Mouse (Mus musculus) cerebellum, postnatal 25 days (tissue): ENCODE measurements at regions not wholly inside any gene's neighbourhood (a gene's known extent, or its start where the extent isn't known, plus 50 kb on each side); places are given as distances from the start of the nearest gene placed in this dataset.
A peak's percentile ranks its signal among the peaks of the same experiment; 100 is the strongest.
"Not testable (repeated sequence)": the region's sequence is repeated elsewhere in the genome, so short reads cannot be mapped to it uniquely, and the experiment has no call there.

ENCODE experiments used
- DNase-seq, 2 experiments: peaks; one replicate each; pipeline ENCODE4 v3.0.0; 2021; ENCODE audit warnings: mixed read lengths in 2 of 2

DNA sequence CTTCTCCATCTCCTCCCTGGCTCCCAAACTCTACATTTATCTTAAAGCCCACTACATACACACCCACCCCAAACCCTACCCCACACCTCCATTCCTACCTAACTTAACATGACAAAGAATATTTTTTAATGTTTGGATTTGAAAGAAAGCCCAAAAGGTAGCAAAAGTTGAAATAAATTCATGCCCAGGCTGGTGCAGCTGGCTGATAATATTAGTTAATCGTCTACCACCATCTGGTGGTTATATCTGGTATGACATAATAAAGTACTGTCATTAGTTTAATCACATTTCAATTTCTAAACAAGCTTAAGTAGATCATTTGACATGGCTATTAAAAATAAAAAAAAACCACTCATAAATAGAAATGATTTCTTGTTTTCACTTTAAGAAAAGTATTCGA, 389.8 kb upstream of the Klhl1 start:
- DNase-seq: no peak

DNA sequence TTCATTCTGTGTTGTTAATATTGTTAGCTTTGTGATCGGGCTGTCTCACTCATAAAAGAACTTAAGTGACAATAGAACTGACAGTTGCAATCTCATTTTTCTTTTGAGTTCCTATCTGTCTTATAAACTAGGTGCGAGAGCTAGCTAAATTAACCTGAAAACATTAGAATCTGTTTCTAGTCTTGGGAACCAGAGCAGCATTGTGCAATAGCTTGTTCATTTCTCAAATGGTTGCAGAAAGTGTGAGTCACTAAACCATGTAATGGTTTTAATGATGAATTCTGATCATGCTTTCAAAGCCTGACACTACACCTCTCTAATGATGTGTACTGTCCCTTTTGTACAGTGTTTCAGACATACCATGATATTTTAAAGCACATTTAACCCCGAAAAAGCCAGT, 360.8 kb upstream of the Klhl1 start:
- DNase-seq: no peak

DNA sequence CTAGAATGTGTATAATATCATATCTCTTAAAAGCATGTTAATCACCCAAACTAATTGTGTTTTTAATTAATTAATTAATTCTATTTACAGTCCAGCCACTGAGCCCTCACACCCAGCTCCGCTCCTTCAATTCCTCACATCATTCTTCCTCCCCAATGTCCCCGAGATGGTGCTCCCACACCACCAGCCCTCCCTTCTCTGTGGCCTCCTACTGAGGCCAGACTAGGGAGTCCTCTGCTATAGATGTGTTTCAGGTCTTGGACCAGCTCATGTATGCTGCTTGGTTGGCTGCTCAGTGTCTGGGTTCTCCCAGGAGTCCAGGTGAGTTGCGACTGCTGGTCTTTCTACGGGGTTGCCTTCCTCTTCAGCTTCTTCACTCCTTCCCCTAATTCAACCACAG, 353.1 kb upstream of the Klhl1 start:
- no peak for DNase-seq

DNA sequence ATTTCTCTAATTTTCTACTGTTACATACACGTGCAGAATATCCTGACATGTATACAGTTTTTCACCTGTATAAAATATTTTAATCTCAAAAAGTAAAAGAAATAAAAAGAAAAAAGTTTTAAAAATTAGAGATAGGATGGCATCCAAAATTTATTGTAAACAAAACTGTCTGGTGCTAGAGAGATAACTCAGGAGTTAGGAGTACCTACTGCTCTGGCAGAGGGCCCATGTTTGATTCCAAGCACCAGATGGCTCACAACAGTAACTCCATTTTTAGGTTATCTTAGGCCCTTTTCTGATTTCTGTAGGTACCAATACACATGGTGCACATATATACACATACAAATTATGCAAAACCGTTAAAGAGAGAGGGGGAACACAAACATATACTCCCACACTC, 320.0 kb upstream of the Klhl1 start:
- peak; percentile 13 to 57 for DNase-seq

DNA sequence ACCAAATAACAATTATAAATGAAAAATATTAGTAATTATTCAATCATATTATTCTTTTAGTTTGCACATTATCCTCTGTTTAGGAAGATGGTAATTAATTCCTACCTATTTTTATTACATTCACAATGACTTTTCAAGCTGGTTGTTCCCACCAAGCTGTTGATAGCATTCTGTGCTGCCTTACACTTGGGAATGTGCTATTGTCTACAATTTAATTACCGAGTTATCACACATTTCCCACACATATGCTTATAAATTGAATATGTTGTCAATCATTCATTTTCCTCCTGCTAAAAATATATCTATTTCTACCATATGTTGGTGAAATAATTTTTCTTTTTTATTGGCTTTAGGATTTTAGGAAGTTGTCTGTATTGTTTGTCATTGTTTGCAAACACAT, 306.2 kb upstream of the Klhl1 start:
- DNase-seq: no peak

DNA sequence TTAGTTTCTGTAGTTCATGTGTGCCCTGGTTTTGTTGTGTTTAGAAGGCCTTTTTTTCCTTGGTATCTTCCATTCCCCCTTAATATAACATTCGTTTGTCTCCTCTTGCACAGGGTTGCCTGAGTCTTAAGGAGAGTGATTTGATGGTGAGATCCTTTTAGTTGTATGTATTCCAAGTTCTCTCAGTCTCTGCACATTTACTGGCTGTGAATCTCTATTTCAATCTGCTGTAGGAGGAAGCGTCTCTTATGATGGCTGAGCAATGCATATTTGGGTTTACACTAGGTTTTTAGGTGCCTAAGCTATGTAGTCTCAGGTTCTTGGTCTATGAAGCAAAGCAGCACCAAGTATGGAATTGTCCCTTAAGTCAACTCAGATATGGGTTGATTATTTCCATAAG, 296.8 kb upstream of the Klhl1 start:
- no peak for DNase-seq

DNA sequence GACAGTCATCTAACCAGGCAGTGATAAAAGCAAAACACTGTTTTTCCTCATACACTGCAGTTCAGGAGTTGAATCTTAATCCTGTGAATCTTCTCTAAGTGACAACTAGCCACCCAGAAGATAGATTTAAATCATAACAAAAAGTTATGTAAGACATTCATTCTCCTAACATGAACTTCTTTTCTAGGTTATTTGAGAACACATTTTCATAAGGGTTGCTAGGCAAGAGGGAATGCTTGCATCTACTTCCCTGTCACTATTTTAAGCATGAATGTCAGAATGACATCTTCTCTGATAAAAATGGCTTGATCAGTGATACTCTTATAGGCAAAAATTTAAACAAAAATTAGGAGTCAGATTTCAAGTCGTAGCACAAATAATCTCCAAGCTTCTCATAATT, 286.4 kb upstream of the Klhl1 start:
- DNase-seq: no peak

DNA sequence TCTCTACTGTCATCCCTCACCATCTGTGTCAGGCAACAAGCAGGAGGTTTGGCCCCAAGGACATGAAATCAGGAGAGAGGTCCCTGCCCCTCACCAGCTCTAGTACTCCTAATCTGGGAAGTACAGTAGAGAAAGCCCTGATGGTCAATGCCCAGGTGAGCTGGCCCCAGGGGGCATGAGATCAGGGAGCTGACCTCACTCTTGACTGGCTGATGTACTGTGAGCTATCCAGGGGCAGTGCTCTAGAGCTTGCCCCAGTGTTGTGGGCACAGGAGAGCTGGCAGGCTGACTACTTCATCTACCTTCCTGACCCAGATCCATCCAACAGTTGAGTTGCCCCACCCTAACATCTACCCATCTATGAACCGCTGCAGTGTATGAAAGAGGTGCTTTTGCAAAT, 275.9 kb upstream of the Klhl1 start:
- no peak for DNase-seq

DNA sequence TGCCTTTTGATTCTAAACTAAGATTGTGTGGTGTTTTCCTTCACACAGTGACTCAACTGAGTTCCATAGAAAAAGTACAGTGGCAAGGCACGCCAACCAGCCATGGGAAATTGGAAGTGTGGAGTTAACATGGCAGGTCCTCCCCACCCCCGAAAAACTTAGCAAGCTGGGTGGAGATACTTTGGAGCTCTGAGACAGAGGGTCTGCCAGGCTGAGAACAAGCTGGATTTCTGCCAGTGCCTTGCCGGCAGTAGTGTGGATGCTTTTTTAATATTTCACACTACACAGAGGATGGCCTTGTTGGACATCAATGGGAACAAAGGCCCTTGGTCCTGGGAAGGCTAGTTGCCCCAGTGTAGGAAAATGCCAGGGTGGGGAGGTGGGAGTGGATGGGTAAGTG, 269.0 kb upstream of the Klhl1 start:
- no peak for DNase-seq

DNA sequence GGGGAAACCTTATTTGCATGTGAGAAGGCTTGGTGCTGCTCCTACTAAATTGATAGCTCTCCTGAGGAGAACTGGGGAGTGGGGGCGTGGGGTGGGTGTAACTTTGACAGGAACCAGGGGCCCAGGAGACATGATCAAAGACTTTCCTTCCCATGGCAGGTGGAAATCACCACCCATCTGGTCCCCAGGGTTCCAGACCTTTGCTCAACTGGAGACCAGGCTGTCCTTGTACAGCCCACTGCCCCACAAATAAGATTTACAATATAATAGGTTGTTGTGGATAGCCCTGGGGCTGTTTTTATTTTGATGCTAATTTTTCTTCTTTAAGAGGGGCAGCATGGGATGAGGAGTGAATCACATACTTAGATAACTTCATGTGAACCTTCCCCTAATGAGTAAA, 268.4 kb upstream of the Klhl1 start:
- DNase-seq: no peak

DNA sequence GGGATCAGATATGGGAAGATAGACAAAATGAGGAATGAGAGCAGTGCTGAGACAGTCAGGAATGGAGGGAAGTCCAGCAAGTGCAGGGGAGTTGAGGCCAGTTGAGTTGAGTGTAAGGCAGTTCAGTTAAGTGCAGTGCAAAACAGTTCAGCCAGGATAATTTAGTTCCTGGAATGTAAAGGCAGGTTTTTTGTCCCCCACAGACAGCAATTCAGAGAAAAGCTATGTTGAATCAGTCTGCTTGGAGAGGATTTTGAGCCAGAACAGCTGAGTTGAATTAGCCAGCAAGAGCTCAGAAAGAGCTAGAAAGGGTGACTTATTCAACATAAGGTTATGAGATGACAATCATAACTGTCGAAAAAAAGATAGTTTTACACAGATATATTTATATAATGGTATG, 256.9 kb upstream of the Klhl1 start:
- DNase-seq: no peak

DNA sequence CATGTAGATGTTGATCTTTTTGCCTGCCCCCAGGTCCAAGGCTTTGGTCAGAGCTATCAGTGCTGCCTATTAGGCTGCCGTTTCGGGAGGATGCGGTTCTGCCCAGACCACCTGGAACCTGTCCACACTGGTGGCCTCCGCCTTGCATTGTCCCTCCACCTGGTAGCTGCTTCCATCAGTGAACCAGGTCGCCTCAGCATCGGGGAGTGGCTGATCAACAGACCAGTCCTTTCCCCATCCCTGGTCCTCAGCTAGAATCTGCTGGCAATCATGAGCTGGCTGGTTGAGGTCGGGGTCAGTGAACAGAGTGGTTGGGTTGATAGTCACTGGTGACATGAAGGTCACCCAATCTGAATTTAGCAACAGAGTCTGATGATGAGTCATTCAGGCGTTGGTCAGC, 241.7 kb upstream of the Klhl1 start:
- no peak for DNase-seq

DNA sequence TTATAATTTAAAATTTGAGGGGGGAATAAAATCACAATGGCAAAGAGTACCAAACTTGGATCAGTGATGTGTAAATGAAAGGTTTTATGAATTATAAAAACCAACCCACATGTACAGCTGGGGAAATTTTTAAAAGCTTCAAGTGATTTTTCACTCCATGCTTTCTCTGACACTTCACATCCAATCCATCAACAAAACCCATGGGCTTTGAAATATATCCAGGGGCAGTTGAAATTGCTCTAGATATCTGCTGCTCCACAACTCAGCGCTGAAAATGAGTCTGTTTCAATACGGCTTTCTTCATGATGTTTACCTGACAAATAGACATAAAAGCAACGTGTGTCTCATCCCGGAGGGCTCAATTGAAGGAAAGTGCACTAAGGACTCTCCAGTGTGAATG, 214.3 kb upstream of the Klhl1 start:
- DNase-seq: no peak

DNA sequence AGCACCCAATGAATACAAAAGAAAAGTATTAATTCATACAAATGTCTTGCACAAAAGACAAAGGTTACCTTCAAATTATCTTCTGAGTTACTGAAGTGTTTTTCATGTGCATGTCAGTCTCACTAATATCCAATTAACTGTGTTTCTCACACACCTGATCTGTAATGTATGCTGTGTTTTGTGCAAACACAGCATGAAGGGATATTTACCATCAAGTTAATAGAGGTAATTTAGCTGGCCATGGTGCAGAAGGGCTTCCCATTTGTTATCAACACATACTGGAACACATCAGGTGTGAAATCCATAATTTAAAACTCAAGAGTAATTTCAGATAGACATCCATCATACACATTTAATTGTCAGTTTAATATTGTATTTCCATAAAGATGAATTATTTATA, 178.2 kb upstream of the Klhl1 start:
- no peak for DNase-seq

DNA sequence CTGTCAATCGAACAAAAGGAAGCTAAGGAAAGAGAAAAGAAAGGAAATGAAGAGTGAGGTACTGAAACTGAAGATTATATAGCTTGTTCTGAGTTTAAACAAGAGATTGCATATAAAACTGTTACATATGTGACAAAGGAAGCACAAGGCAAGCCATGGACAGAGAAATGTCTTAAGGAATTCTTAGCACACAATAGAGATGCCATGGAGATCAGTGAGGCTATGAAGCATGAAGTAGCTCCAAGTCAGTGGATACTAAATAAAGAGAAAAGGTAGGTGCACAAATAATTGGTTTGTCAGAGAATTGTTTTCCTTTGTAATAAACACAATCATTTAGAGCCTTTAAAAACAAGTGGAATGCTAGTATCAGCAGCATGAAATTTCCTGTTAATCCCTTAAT, 172.0 kb upstream of the Klhl1 start:
- no peak for DNase-seq

DNA sequence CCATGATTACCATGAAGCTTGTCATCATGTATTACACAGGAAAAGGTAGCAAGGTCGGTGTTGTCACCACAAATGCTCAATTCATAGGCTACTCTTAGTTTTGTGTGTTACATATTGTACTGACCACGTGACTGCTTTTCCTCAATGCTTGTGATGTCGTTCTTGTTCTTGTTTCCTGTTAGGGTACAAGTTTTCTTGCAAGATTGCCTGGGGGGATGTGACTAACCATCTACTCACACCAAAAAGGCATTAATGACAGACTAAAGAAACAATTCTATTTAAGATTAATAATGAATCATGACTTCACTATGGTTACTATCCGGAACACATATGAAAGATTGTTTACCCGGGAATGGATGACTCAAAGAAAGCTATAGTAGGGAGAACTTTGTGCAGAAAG, 165.0 kb upstream of the Klhl1 start:
- DNase-seq: no peak

DNA sequence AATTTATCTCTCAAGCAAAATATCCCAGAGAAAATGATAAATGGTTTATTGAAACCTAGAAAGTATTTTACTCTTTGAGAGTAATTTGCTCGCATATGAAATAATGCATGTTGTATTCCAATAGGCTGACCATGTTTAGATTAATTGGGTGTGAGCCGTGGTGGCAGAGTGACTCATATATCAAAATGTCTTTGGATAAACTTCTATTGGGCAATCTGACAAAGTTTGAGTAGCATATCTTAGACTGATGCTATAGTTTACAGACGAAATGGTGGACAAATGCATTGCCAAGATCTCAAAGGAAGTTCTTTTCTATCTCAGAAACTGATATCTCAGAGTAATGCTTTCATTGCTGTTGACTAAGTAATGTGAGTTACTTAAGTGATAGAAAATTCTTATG, 162.8 kb upstream of the Klhl1 start:
- DNase-seq: no peak

DNA sequence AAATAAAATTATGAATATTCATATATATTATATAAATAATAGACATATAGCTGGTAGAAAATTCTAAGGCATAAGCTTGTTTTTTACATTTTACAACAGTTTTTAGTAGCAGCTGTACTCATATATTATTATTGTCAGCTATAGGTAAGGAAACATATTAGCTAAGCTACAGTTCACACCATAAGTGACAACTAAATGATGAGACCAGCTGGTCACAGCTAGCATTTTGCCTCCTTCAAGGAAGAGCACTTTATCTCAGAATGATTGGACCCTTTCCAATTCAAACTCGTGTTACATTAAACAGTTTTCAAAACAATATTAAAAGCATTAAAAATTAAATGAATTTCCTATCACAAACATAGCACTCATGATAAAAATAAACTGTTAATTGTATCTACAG, 157.3 kb upstream of the Klhl1 start:
- no peak for DNase-seq

DNA sequence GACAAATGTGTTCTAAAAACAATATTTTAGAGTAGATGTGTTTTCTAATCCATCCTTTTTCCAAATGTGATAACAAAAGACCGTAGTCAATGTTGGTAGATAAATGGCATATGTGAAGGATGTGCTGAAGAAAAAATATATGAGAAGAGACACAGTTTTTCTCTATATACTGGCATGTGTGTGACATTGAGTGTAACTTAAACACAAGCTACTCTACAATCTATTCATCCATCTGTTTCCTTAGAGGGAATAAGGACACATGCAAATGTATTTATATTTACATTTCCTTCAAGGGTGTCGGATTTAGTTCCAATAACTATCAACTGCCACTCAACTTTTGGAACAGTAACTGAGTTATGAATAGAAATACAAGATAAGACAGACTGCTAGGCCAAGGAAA, 149.7 kb upstream of the Klhl1 start:
- DNase-seq: no peak

DNA sequence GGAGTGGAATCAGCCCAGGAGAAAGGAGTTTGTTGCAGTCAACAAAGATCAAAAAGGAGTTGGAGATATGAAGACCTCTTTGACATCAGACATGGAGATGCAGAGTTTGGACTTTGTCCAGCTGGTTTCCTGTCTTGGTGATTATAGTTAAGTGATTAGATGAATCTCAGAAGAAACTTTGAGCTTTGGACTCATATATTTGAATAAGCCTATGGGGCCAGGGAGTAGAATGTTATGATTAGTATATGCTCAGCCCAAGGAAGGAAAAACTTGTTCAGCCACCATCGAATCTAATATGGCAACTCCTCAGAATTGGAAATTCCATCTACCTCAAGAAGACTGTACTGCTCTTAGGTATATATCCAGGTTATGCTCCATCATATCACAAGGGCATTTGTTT, 137.6 kb upstream of the Klhl1 start:
- no peak for DNase-seq

DNA sequence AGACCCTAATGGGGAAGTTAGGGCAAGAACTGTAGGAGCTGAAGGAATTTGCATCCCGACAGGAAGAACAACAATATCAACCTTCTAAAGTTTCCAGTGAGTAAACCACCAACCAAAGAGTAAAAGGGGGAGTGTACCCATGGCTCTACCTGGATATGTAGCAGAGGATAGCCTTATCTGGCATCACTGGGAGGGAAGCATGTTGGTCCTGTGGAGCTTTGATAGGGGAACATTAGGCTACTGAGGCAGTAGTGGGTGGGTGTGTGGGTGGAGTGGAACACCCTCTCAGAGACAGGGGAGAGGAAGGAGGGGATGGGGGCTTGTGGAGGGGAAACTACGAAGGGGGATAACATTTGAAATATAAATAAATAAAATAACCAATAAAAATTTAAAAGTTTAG, 111.4 kb upstream of the Klhl1 start:
- no peak for DNase-seq

DNA sequence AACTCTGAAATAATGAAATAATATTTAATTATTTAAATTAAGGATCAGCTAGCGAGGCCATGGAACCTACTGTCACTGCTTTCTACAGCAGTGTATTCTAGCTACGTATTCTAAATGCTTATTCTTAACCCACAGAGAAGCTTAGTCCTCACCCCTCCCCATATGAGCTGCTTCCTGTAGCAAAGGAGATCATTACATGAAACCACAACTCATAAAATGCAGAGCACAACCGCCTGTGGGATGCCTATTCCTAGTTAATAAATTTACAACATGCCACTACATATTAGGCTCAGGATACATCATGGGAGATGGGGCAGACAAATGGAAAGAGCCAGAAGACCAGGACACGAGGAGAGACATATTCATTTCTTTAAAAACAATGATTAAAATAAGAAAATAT, 87.8 kb upstream of the Klhl1 start:
- no peak for DNase-seq

DNA sequence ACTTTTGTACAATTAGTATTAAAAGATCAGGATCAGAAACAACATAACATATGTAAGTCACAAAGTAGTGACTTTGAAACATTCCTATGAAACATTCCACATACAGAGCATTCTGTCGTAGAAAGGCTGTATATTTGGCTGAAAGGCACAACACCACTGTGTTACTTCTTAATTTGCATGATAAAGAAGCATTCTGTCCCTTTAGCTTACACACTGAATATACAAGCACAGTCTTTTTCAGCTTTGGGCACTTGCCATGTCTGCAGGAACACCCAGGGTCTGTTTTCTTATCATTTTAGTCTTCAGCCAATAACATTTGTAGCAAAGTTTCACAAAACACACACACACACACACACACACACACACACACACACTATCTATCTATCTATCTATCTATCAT, 82.2 kb upstream of the Klhl1 start:
- DNase-seq: not testable (repeated sequence)

DNA sequence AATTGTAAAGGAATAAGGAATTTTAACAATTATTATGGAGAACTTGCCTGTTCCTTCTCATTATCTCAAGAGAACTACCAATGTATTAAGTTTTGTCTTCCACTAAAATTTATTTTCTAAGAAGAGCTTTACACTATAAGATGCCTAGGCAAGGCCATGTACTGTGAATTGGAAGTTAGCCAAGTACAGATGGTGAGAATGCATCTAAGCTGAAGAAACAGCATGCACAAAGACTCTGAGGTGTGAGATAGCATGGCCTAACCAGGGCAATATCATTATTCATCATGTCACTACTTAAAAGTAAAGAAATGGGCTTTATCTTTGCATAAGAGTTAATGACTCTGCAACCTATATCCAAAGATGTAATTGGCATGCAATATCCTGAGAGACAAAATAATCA, 73.1 kb upstream of the Klhl1 start:
- no peak for DNase-seq
